Comparison of ENCODE assay signal across 8 mouse cellular contexts in genomic region chr4:46196513-46196912, GRCm38 (mm10). TPM values are rescaled to one million over a fixed set of nuclear protein-coding genes. Genes with fewer than 3 reads are reported as not detected.
A peak's percentile ranks its signal among the peaks of the same experiment; 100 is the strongest.
DNase-seq lines count a peak whose midpoint lies in the region; ATAC-seq lines count a peak whose summit lies in the region.

No protein-coding gene starts in this region.

- no peaks in the 10 kb centered on the region for H3K9me3 ChIP-seq in hindbrain, embryonic 10.5 days
- no peaks in the 10 kb centered on the region for H3K9me3 ChIP-seq in megakaryocyte, embryonic 14.5 days

- no peaks in the 10 kb centered on the region for H3K36me3 ChIP-seq in hindbrain, embryonic 10.5 days
- H3K36me3 ChIP-seq in megakaryocyte, embryonic 14.5 days (replicated peaks; ENCODE audit: low read length), result peaks cover 13% of the 10 kb centered on the region

- DNase-seq in layer of hippocampus, adult 9-11 months, result peak; percentile 72
- DNase-seq in layer of hippocampus, adult 11-12 months (ENCODE audit: low spot score), result no peak
- no peak for DNase-seq in hindbrain, embryonic 10.5 days (ENCODE audit: low spot score)
- DNase-seq in ovary, postnatal 36 days (ENCODE audit: low spot score), result no peak
- no peak for DNase-seq in frontal cortex, postnatal 10 days (ENCODE audit: low spot score in 2 of 2)
- DNase-seq in cerebellum, postnatal 25 days, result no peak

- H3K4me3 ChIP-seq in hindbrain, embryonic 10.5 days, result peak overlapping the region; percentile 95
- H3K4me3 ChIP-seq in megakaryocyte, embryonic 14.5 days (replicated peaks), result peak overlapping the region; percentile 98

- H3K27ac ChIP-seq in hindbrain, embryonic 10.5 days, result peak overlapping the region; percentile 94

- H3K27me3 ChIP-seq in hindbrain, embryonic 10.5 days (ENCODE audit: insufficient read depth, poor library complexity, severe bottlenecking), result peaks cover 12% of the 10 kb centered on the region
- peaks cover 16% of the 10 kb centered on the region for H3K27me3 ChIP-seq in megakaryocyte, embryonic 14.5 days (replicated peaks)

- H3K4me1 ChIP-seq in hindbrain, embryonic 10.5 days (replicated peaks), result peaks cover 29% of the 10 kb centered on the region
- H3K4me1 ChIP-seq in megakaryocyte, embryonic 14.5 days, result peaks cover 55% of the 10 kb centered on the region

- peak; percentile 42 for ATAC-seq in common myeloid progenitor, adult 5-6 weeks (replicated peaks; ENCODE audit: low read depth, poor library complexity, severe bottlenecking)

- 44% methylated on average over 6 of the region's 6 CpGs for WGBS in hindbrain, embryonic 10.5 days

RNA-seq across cellular contexts. Expression of gene Xpa, which starts 0.4 kb away (rescaled TPM):
- 33.2 and 41.7 TPM in 2 replicates for total RNA-seq in common myeloid progenitor, adult 5-6 weeks (2017)
- 24.5 and 26.7 TPM in 2 replicates for polyA plus RNA-seq in hindbrain, embryonic 10.5 days (2016; fragmentation: Nextera tagmentation; extraction: Ambion mirVana)
- polyA plus RNA-seq in megakaryocyte, embryonic 14.5 days (2012; ENCODE audit: insufficient read depth, low replicate concordance), result 2.1 and 44.7 TPM in 2 replicates

RNA-seq across cellular contexts. Expression of gene Tstd2, which starts 58.0 kb away (rescaled TPM):
- 24.1 and 38.2 TPM in 2 replicates for total RNA-seq in common myeloid progenitor, adult 5-6 weeks (2017)
- polyA plus RNA-seq in hindbrain, embryonic 10.5 days (2016; fragmentation: Nextera tagmentation; extraction: Ambion mirVana), result 57.2 and 64.0 TPM in 2 replicates
- polyA plus RNA-seq in megakaryocyte, embryonic 14.5 days (2012; ENCODE audit: insufficient read depth, low replicate concordance), result 4.7 TPM in 1 of 2 replicates, not detected in the other

RNA-seq across cellular contexts. Expression of gene Ncbp1, which starts 58.1 kb away (rescaled TPM):
- total RNA-seq in common myeloid progenitor, adult 5-6 weeks (2017), result 128 and 137 TPM in 2 replicates
- 108 and 123 TPM in 2 replicates for polyA plus RNA-seq in hindbrain, embryonic 10.5 days (2016; fragmentation: Nextera tagmentation; extraction: Ambion mirVana)
- polyA plus RNA-seq in megakaryocyte, embryonic 14.5 days (2012; ENCODE audit: insufficient read depth, low replicate concordance), result 5.8 and 11.5 TPM in 2 replicates

Comparison
In these comparisons a context has a peak if more than half of its experiments do, and no peak if none do; other contexts are left out.
1. RNA of gene Tstd2, which starts 58.0 kb away (polyA plus RNA-seq): 57.2 to 64.0 TPM in hindbrain, embryonic 10.5 days; 4.7 TPM in megakaryocyte, embryonic 14.5 days; every median in the first group is over 10 times any median in the second.